Mouse (Mus musculus): Measurements from ENCODE around the gene Farsa. TPM values are rescaled to one million over a fixed set of nuclear protein-coding genes. Genes with fewer than 3 reads are reported as not detected.

Farsa gene
- 105 and 108 TPM in 2 replicates for polyA plus RNA-seq (2015; fragmentation: Nextera tagmentation; extraction: Ambion mirVana)

DNA sequence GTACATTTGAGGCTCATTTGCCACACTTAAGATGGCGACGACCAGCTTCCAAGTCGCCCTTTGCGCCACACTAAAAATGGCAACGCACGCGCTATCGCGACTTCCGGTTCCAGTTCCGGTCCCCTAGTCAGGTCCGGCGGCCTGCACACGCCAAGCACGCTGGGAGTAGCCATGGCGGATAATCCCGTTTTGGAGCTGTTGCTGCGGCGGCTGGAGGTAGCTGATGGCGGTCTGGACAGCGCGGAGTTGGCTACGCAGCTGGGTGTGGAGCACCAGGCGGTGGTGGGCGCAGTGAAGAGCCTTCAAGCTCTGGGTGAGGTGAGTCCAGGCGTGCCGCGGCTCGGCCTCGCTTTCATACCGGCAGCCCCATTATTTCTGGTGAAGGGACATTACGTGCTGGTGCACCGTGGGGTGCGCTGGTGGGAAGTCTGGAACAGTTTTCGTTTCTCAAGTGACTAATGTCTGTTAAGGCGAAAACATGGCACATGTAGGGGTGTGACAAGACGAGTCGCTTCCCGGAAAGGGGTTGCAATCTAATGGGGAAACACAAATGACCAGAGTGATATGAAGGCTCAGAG lies at the start of gene Farsa:
Gene Farsa, plus strand, starts transcription at position 126 of the 578 bp plus-strand sequence.
- Histone ChIP-seq H3K9me3 (replicated peaks) (no peaks in the 10 kb centered on the region), H3K4me2 (peak within 1 kb of the TSS; percentile 90), H3K36me3 (peaks cover 24% of the 10 kb centered on the region), H3K27ac (replicated peaks) (peak within 1 kb of the TSS; percentile 84), H3K4me3 (replicated peaks) (peak within 1 kb of the TSS; percentile 79), H3K27me3 (replicated peaks) (no peaks in the 10 kb centered on the region), H3K4me1 (peaks cover 22% of the 10 kb centered on the region), H3K9ac (replicated peaks) (peak within 1 kb of the TSS; percentile 82)
- WGBS: under 1% methylated on average over 39 of the region's 39 CpGs
- peak; percentile 93 for ATAC-seq (ENCODE audit: low FRiP score)

GRCm38 (mm10) chr8:84809109-84809940 lies 47.5 kb upstream of the Farsa start:
- ATAC-seq (ENCODE audit: low FRiP score): no peak
- Histone ChIP-seq H3K27ac (replicated peaks) (0 out of 2 replicates have a peak overlapping the region, but pooled peaks have one; percentile 1), H3K9ac (replicated peaks) (no peak overlapping the region), H3K27me3 (replicated peaks) (peaks cover 31% of the 10 kb centered on the region), H3K4me1 (peaks cover 21% of the 10 kb centered on the region), H3K36me3 (no peaks in the 10 kb centered on the region), H3K9me3 (replicated peaks) (no peaks in the 10 kb centered on the region), H3K4me3 (replicated peaks) (no peak overlapping the region), H3K4me2 (no peak overlapping the region)
- WGBS: 42% methylated on average over 12 of the region's 12 CpGs

GRCm38 (mm10) chr8:84809941-84810280 lies 46.9 kb upstream of the Farsa start:
- Histone ChIP-seq H3K27me3 (replicated peaks) (peaks cover 25% of the 10 kb centered on the region), H3K4me1 (peaks cover 27% of the 10 kb centered on the region), H3K27ac (replicated peaks) (no peak overlapping the region), H3K36me3 (no peaks in the 10 kb centered on the region), H3K9ac (replicated peaks) (no peak overlapping the region), H3K4me3 (replicated peaks) (no peak overlapping the region), H3K9me3 (replicated peaks) (no peaks in the 10 kb centered on the region), H3K4me2 (no peak overlapping the region)
- WGBS: 66% methylated on average over 5 of the region's 5 CpGs
- ATAC-seq (ENCODE audit: low FRiP score): no peak

- ATAC-seq (ENCODE audit: low FRiP score): peak; percentile 73
- Histone ChIP-seq H3K9me3 (replicated peaks) (no peaks in the 10 kb centered on the region), H3K4me1 (peaks cover 33% of the 10 kb centered on the region), H3K4me2 (peak overlapping the region; percentile 59), H3K27me3 (replicated peaks) (peaks cover 17% of the 10 kb centered on the region; the same call in 1 of the 2 replicates), H3K4me3 (replicated peaks) (peak overlapping the region; percentile 32), H3K27ac (replicated peaks) (peak overlapping the region; percentile 42), H3K9ac (replicated peaks) (no peak overlapping the region; the same call in 1 of the 2 replicates), H3K36me3 (no peaks in the 10 kb centered on the region)
- under 1% methylated on average over 32 of the region's 32 CpGs for WGBS
These were observed 45.9 kb upstream of the Farsa start for GRCm38 (mm10) chr8:84810896-84811295.

- 14% methylated on average over 10 of the region's 10 CpGs for WGBS
- peak overlapping the region; percentile 32 for H3K4me3 ChIP-seq (replicated peaks)
- peaks cover 15% of the 10 kb centered on the region; the same call in 1 of the 2 replicates for H3K27me3 ChIP-seq (replicated peaks)
- H3K4me2 ChIP-seq: peak overlapping the region; percentile 59
- H3K9ac ChIP-seq (replicated peaks): no peak overlapping the region; the same call in 1 of the 2 replicates
- no peak for ATAC-seq (ENCODE audit: low FRiP score)
- H3K27ac ChIP-seq (replicated peaks): peak overlapping the region; percentile 42
- H3K4me1 ChIP-seq: peaks cover 33% of the 10 kb centered on the region
- H3K36me3 ChIP-seq: no peaks in the 10 kb centered on the region
- H3K9me3 ChIP-seq (replicated peaks): no peaks in the 10 kb centered on the region
These were observed 45.5 kb upstream of the Farsa start for GRCm38 (mm10) chr8:84811303-84811702.

GRCm38 (mm10) chr8:84813059-84813458 lies 43.7 kb upstream of the Farsa start:
- Histone ChIP-seq H3K36me3 (no peaks in the 10 kb centered on the region), H3K4me2 (no peak overlapping the region), H3K27me3 (replicated peaks) (peaks cover 8% of the 10 kb centered on the region; the same call in 1 of the 2 replicates), H3K27ac (replicated peaks) (peak overlapping the region; percentile 49; the same call in 1 of the 2 replicates), H3K4me1 (peaks cover 33% of the 10 kb centered on the region), H3K4me3 (replicated peaks) (no peak overlapping the region), H3K9ac (replicated peaks) (no peak overlapping the region), H3K9me3 (replicated peaks) (no peaks in the 10 kb centered on the region)
- 2% methylated on average over 5 of the region's 5 CpGs for WGBS
- no peak for ATAC-seq (ENCODE audit: low FRiP score)

DNA sequence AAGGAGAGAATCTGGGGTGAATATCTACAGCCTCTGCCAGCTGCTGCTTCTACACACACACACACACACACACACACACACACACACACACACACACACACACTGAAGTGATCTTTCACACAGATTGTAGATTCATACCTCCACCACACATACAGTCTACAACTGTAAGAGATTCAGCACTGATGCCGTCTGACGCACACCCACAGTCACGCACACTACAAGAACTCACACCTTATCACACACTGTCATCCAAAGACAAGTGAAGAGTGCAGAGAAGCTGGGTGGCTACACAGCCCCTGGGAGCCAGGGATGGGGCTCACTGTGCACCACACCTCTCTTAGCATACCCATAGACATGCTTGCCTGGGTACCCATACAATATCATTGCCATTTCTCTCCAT lies 43.0 kb upstream of the Farsa start:
- WGBS: 81% methylated on average over 3 of the region's 3 CpGs
- Histone ChIP-seq H3K9me3 (replicated peaks) (no peaks in the 10 kb centered on the region), H3K4me2 (no peak overlapping the region), H3K36me3 (no peaks in the 10 kb centered on the region), H3K4me1 (peaks cover 33% of the 10 kb centered on the region), H3K4me3 (replicated peaks) (no peak overlapping the region), H3K27ac (replicated peaks) (peak overlapping the region; percentile 69), H3K9ac (replicated peaks) (no peak overlapping the region), H3K27me3 (replicated peaks) (peaks cover 8% of the 10 kb centered on the region; the same call in 1 of the 2 replicates)
- no peak for ATAC-seq (ENCODE audit: low FRiP score)

DNA sequence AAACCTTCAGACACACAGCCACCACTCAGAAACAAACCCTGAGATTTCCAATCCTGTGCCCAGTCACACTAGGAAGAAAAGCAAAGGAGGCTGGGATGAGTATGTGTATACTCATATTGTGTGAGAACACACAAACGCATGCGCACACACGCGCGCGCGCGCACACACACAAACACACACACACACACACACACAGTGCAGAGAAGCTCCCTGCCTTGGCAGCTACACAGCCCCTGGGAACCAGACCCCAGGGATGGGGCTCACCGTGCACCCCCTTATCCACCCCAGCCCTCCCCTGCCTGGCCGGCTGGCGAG lies 42.6 kb upstream of the Farsa start:
- H3K4me2 ChIP-seq: no peak overlapping the region
- peak overlapping the region; percentile 69 for H3K27ac ChIP-seq (replicated peaks)
- peaks cover 5% of the 10 kb centered on the region; the same call in 1 of the 2 replicates for H3K27me3 ChIP-seq (replicated peaks)
- no peak overlapping the region for H3K9ac ChIP-seq (replicated peaks)
- no peak overlapping the region for H3K4me3 ChIP-seq (replicated peaks)
- no peaks in the 10 kb centered on the region for H3K36me3 ChIP-seq
- ATAC-seq (ENCODE audit: low FRiP score): peak; percentile 11; the same call in 1 of the 2 replicates
- H3K9me3 ChIP-seq (replicated peaks): no peaks in the 10 kb centered on the region
- peaks cover 33% of the 10 kb centered on the region for H3K4me1 ChIP-seq
- WGBS: 57% methylated on average over 11 of the region's 11 CpGs

GRCm38 (mm10) chr8:84814555-84815441 lies 42.0 kb upstream of the Farsa start:
- Histone ChIP-seq H3K27me3 (replicated peaks) (peaks cover 5% of the 10 kb centered on the region; the same call in 1 of the 2 replicates), H3K4me2 (no peak overlapping the region)
- 23% methylated on average over 18 of the region's 19 CpGs for WGBS

DNA sequence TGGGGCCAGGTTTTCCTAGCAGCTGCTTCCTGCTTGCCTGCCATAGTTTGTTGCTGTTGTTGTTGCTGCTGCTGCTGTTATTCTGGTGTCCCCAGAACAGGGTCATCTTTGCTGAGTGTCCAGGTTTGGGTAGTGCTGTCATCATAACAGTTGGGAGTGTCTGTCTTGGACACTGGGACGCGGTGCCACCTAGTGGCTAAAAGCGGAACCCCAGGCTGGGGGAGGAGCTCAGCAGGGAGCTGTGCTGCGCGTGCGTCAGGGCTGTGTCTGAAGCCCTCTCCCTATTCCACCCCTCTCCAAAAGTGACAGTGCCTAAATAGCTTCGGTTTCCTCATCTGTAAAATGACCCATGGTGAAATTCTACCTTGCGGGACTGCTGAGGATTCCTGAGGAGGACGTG lies 41.2 kb upstream of the Farsa start:
- H3K9me3 ChIP-seq (replicated peaks): no peaks in the 10 kb centered on the region
- no peak overlapping the region for H3K4me3 ChIP-seq (replicated peaks)
- no peak overlapping the region for H3K9ac ChIP-seq (replicated peaks)
- peaks cover 29% of the 10 kb centered on the region for H3K4me1 ChIP-seq
- whole genome bisulfite sequencing: 16% methylated on average over 9 of the region's 9 CpGs
- no peaks in the 10 kb centered on the region for H3K36me3 ChIP-seq
- H3K27me3 ChIP-seq (replicated peaks): peaks cover 5% of the 10 kb centered on the region; the same call in 1 of the 2 replicates
- ATAC-seq (ENCODE audit: low FRiP score): peak; percentile 53
- peak overlapping the region; percentile 69 for H3K27ac ChIP-seq (replicated peaks)
- H3K4me2 ChIP-seq: no peak overlapping the region

More at GRCm38 (mm10) chr8:84814555-84815441, 42.0 kb upstream of the Farsa start:
- Histone ChIP-seq H3K9ac (replicated peaks) (0 out of 2 replicates have a peak overlapping the region, but pooled peaks have one; percentile 18), H3K27ac (replicated peaks) (peak overlapping the region; percentile 69), H3K4me1 (peaks cover 31% of the 10 kb centered on the region), H3K36me3 (no peaks in the 10 kb centered on the region), H3K4me3 (replicated peaks) (no peak overlapping the region), H3K9me3 (replicated peaks) (no peaks in the 10 kb centered on the region)
- ATAC-seq (ENCODE audit: low FRiP score): peak; percentile 16; the same call in 1 of the 2 replicates

DNA sequence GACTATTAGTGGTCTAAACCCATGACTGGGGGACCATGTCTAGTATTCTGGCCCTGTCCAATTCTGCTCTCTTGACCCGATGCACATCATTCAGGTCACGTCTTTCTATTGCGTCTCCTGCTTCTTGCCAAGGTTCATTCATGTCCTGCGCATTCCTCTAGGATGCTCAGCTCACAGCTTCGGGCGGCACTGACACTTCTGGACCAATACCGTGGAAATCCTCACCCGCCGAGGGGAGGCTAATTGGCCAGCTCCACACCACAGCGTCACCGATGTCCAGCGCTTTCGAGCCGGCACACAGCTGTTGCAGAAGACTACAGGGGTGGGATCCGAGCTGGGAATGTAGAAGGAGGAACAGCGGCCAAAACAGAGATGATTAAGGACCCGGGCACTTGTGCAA lies 40.7 kb upstream of the Farsa start:
- Histone ChIP-seq H3K9ac (replicated peaks) (no peak overlapping the region), H3K4me1 (peaks cover 23% of the 10 kb centered on the region), H3K27me3 (replicated peaks) (peaks cover 5% of the 10 kb centered on the region; the same call in 1 of the 2 replicates), H3K4me2 (no peak overlapping the region), H3K4me3 (replicated peaks) (no peak overlapping the region), H3K9me3 (replicated peaks) (no peaks in the 10 kb centered on the region), H3K27ac (replicated peaks) (no peak overlapping the region), H3K36me3 (no peaks in the 10 kb centered on the region)
- 77% methylated on average over 17 of the region's 17 CpGs for WGBS
- no peak for ATAC-seq (ENCODE audit: low FRiP score)
